Comparison of ENCODE assay signal across 17 mouse cellular contexts in genomic region chr13:46288372-46288771, GRCm38 (mm10). TPM values are rescaled to one million over a fixed set of nuclear protein-coding genes. Genes with fewer than 3 reads are reported as not detected.
"Had no signal": no experiment of that assay in that cellular context is flagged by ENCODE, and none has a peak within 500 bp of the region (broad histone marks: within the 10 kb centered on the region; RNA-seq: fewer than 3 reads in every experiment).

No protein-coding gene starts in this region.

- H3K27ac ChIP-seq: kidney, postnatal 0 days; limb, embryonic 12.5 days; liver, embryonic 14.5 days; midbrain, embryonic 13.5 days; neural tube, embryonic 15.5 days had no signal

- H3K9ac ChIP-seq: limb, embryonic 12.5 days; liver, embryonic 14.5 days; midbrain, embryonic 13.5 days; neural tube, embryonic 15.5 days had no signal

- H3K4me3 ChIP-seq: limb, embryonic 12.5 days; midbrain, embryonic 13.5 days; neural tube, embryonic 15.5 days had no signal

- H3K9me3 ChIP-seq: limb, embryonic 12.5 days; midbrain, embryonic 13.5 days; neural tube, embryonic 15.5 days had no signal

- H3K4me2 ChIP-seq: limb, embryonic 12.5 days; midbrain, embryonic 13.5 days; neural tube, embryonic 15.5 days had no signal

- H3K36me3 ChIP-seq: limb, embryonic 12.5 days; midbrain, embryonic 13.5 days; neural tube, embryonic 15.5 days had no signal

- ATAC-seq: midbrain, embryonic 13.5 days had no signal

- H3K27me3 ChIP-seq: limb, embryonic 12.5 days; midbrain, embryonic 13.5 days; neural tube, embryonic 15.5 days had no signal

- H3K4me1 ChIP-seq: midbrain, embryonic 13.5 days; neural tube, embryonic 15.5 days had no signal

- DNase-seq: layer of hippocampus, adult 9-11 months; layer of hippocampus, postnatal 36 days; lung, adult 18-20 months; lung, postnatal 36 days; right cerebral cortex, adult 18-20 months; right cerebral cortex, postnatal 25 days; thymus, postnatal 4 days had no signal

RNA-seq across cellular contexts. Expression of gene Stmnd1, which starts 14.9 kb away (rescaled TPM):
- polyA plus RNA-seq: intestine, embryonic 14.5 days; liver, adult 2 months; liver, embryonic 14.5 days; midbrain, embryonic 13.5 days; midbrain, postnatal 0 days; neural tube, embryonic 11.5 days; small intestine, adult 2 months had no signal
